Mouse (Mus musculus) adipocyte (in vitro differentiated cells): ENCODE measurements around the gene Ube3c.
A peak's percentile ranks its signal among the peaks of the same experiment; 100 is the strongest.

Experiments
- DNase-seq: peaks from one replicate; pipeline ENCODE4 v3.0.0-alpha.2; 2016; ENCODE audit warnings: low spot score

The Ube3c gene

GRCm38 (mm10) chr5:29672551-29672950 is 103.5 kb downstream of the Ube3c start:
- peak; percentile 16 for DNase-seq

- DNase-seq, result no peak
These were observed 105.3 kb downstream of the Ube3c start for GRCm38 (mm10) chr5:29674305-29674704.

GRCm38 (mm10) chr5:29676445-29676844 is 107.4 kb downstream of the Ube3c start:
- no peak for DNase-seq

GRCm38 (mm10) chr5:29685085-29685484 is 116.0 kb downstream of the Ube3c start:
- no peak for DNase-seq

GRCm38 (mm10) chr5:29687671-29688070 is 118.6 kb downstream of the Ube3c start:
- DNase-seq, result peak; percentile 20

- DNase-seq, result peak; percentile 16
These were observed 119.3 kb downstream of the Ube3c start for GRCm38 (mm10) chr5:29688352-29688751.

- no peak for DNase-seq
These were observed 129.5 kb downstream of the Ube3c start for GRCm38 (mm10) chr5:29698493-29698892.

- no peak for DNase-seq
These were observed 130.6 kb downstream of the Ube3c start for GRCm38 (mm10) chr5:29699520-29700202.

- peak; percentile 12 for DNase-seq
These were observed 138.2 kb downstream of the Ube3c start for GRCm38 (mm10) chr5:29707241-29707640.

- no peak for DNase-seq
These were observed 139.2 kb downstream of the Ube3c start for GRCm38 (mm10) chr5:29708258-29708657.

- no peak for DNase-seq
These were observed 142.6 kb downstream of the Ube3c start for GRCm38 (mm10) chr5:29711631-29712030.

GRCm38 (mm10) chr5:29712906-29713305 is 143.9 kb downstream of the Ube3c start:
- DNase-seq, result no peak

GRCm38 (mm10) chr5:29721159-29721558 is 152.1 kb downstream of the Ube3c start:
- no peak for DNase-seq

GRCm38 (mm10) chr5:29725369-29725768 is 156.3 kb downstream of the Ube3c start:
- no peak for DNase-seq
